Mouse (Mus musculus) spleen, postnatal 36 days (tissue): ENCODE data around the gene Abcb1b.
"Not testable (repeated sequence)": the region's sequence is repeated elsewhere in the genome, so short reads cannot be mapped to it uniquely, and the experiment has no call there.

ENCODE experiments used
- DNase-seq, 2 experiments: peaks; one replicate each; pipeline ENCODE4 v3.0.0; 2022; ENCODE audit warnings: low spot score in 2 of 2, mixed read lengths in 1 of 2

Abcb1b gene

GRCm38 (mm10) chr5:8797987-8798751, at the start of gene Abcb1b:
TSS of gene Abcb1b (plus strand) at chr5:8798147.
- peak; percentile 3 to 4 for DNase-seq

- DNase-seq, result no peak
These were observed 25.1 kb upstream of the Abcb1b start for GRCm38 (mm10) chr5:8772866-8773265.

- DNase-seq, result no peak
These were observed 19.6 kb upstream of the Abcb1b start for GRCm38 (mm10) chr5:8778311-8778710.

GRCm38 (mm10) chr5:8778751-8779150, 19.2 kb upstream of the Abcb1b start:
- no peak for DNase-seq

- no peak for DNase-seq
These were observed 5.7 kb upstream of the Abcb1b start for GRCm38 (mm10) chr5:8792281-8792680.

GRCm38 (mm10) chr5:8798752-8799115, 787 bp downstream of the Abcb1b start:
- no peak for DNase-seq

GRCm38 (mm10) chr5:8805742-8806141, 7.8 kb downstream of the Abcb1b start:
- DNase-seq, result peak; percentile 2

GRCm38 (mm10) chr5:8807137-8808004, 9.4 kb downstream of the Abcb1b start:
- DNase-seq, result peak; percentile 8 to 10

GRCm38 (mm10) chr5:8813872-8814271, 15.9 kb downstream of the Abcb1b start:
- DNase-seq, result no peak

GRCm38 (mm10) chr5:8819635-8820591, 22.0 kb downstream of the Abcb1b start:
- no peak for DNase-seq

GRCm38 (mm10) chr5:8820592-8821104, 22.7 kb downstream of the Abcb1b start:
- DNase-seq, result not testable (repeated sequence)

- no peak for DNase-seq
These were observed 40.9 kb downstream of the Abcb1b start for GRCm38 (mm10) chr5:8838661-8839438.

- no peak for DNase-seq
These were observed 41.7 kb downstream of the Abcb1b start for GRCm38 (mm10) chr5:8839651-8840050.

GRCm38 (mm10) chr5:8840887-8841286, 42.9 kb downstream of the Abcb1b start:
- DNase-seq, result peak; percentile 41 to 42

GRCm38 (mm10) chr5:8842815-8843214, 44.9 kb downstream of the Abcb1b start:
- no peak for DNase-seq

- DNase-seq, result not testable (repeated sequence)
These were observed 50.9 kb downstream of the Abcb1b start for GRCm38 (mm10) chr5:8848607-8849575.

GRCm38 (mm10) chr5:8850851-8851250, 52.9 kb downstream of the Abcb1b start:
- no peak for DNase-seq

GRCm38 (mm10) chr5:8857201-8857600, 59.3 kb downstream of the Abcb1b start:
- no peak for DNase-seq

GRCm38 (mm10) chr5:8861811-8862210, 63.9 kb downstream of the Abcb1b start:
- DNase-seq, result no peak
